Mouse (Mus musculus) midbrain, embryonic 13.5 days (tissue): ENCODE measurements around the gene Tnfsfm13. TPM values are rescaled to one million over a fixed set of nuclear protein-coding genes. Genes with fewer than 3 reads are reported as not detected.

Experiments used
- ATAC-seq: fragments of 200-750 bp; cut with Nextera tagmentation; 2 replicates; pipeline ENCODE4 v1.8.0; 2017; ENCODE audit warnings: mild to moderate bottlenecking, moderate TSS enrichment, moderate library complexity
- H3K27ac ChIP-seq: fragments of 300-500 bp; sonication (generic); 2 replicates; pipeline ENCODE4 v1.5.1; 2015; ENCODE audit warnings: inconsistent platforms, mild to moderate bottlenecking, moderate library complexity
- H3K27me3 ChIP-seq: fragments of 300-500 bp; sonication (generic); 2 replicates; pipeline ENCODE4 v1.6.1; 2015; ENCODE audit warnings: mild to moderate bottlenecking, inconsistent platforms
- H3K36me3 ChIP-seq: fragments of 300-500 bp; sonication (generic); 2 replicates; pipeline ENCODE4 v1.6.1; 2015; ENCODE audit warnings: mild to moderate bottlenecking, inconsistent platforms
- H3K4me1 ChIP-seq: fragments of 300-500 bp; sonication (generic); replicated peaks from 2 replicates; pipeline ENCODE4 v1.6.1; 2015; ENCODE audit warnings: inconsistent platforms
- H3K4me2 ChIP-seq: fragments of 300-500 bp; sonication (generic); replicated peaks from 2 replicates; pipeline ENCODE4 v1.6.1; 2015; ENCODE audit warnings: moderate library complexity, mild to moderate bottlenecking, inconsistent platforms
- H3K4me3 ChIP-seq: fragments of 300-500 bp; sonication (generic); replicated peaks from 2 replicates; pipeline ENCODE4 v1.5.1; 2015; ENCODE audit warnings: mild to moderate bottlenecking, inconsistent platforms
- H3K9ac ChIP-seq: fragments of 300-500 bp; sonication (generic); replicated peaks from 2 replicates; pipeline ENCODE4 v1.6.1; 2015; ENCODE audit warnings: mild to moderate bottlenecking, inconsistent platforms
- H3K9me3 ChIP-seq: fragments of 300-500 bp; sonication (generic); 2 replicates; pipeline ENCODE4 v1.6.1; 2016; ENCODE audit warnings: mild to moderate bottlenecking, inconsistent platforms
- WGBS: fragments of 180-500 bp; shearing (Covaris S2); methylation state at CpG from one replicate; pipeline ENCODE4 v1.1.7; 2015; 5-methylcytosine and 5-hydroxymethylcytosine counted together
- polyA plus RNA-seq: library from polyadenylated mRNA; unstranded; fragments of >200 nt; fragmentation: Nextera tagmentation; extraction: Ambion mirVana; gene quantifications from 2 replicates; pipeline ENCODE4 v1.2.1, GENCODE M21; 2015

Gene Tnfsfm13
- polyA plus RNA-seq, 1 experiment from 2014 or later, result 1.2 TPM

DNA sequence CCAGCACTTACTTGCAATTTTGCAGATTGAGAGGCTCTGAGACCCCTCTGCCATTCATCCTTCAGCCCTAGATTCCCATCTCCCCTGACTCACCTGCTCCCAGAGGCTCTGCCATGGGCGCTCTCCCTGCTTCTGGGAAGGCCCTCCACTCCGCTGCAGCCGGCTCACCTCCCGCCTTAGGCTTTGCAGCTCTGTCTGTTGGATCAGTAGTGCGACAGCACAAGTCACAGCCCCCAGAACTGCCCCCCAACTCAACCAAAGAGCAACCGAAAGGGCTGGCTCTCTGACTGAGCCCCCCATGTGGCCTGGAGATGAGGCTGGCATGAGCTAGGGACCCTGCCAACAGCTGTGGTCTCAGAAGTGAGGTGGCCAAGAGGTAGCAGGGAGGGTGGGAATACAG, 11.0 kb downstream of the Tnfsfm13 start:
- no peak overlapping the region for H3K4me3 ChIP-seq
- H3K27me3 ChIP-seq, result peaks cover 13% of the 10 kb centered on the region; the same call in 1 of the 2 replicates
- ATAC-seq, result no peak
- H3K36me3 ChIP-seq, result peaks cover 5% of the 10 kb centered on the region
- H3K27ac ChIP-seq, result no peak overlapping the region
- 80% methylated on average over 6 of the region's 6 CpGs for WGBS
- no peaks in the 10 kb centered on the region for H3K9me3 ChIP-seq
- H3K9ac ChIP-seq, result no peak overlapping the region; the same call in 1 of the 2 replicates
- peaks cover 31% of the 10 kb centered on the region for H3K4me1 ChIP-seq
- H3K4me2 ChIP-seq, result no peak overlapping the region

GRCm38 (mm10) chr11:69684128-69684745, 11.7 kb downstream of the Tnfsfm13 start:
- Histone ChIP-seq H3K4me1 (peaks cover 38% of the 10 kb centered on the region), H3K9me3 (no peaks in the 10 kb centered on the region), H3K4me3 (no peak overlapping the region), H3K27me3 (peaks cover 13% of the 10 kb centered on the region; the same call in 1 of the 2 replicates), H3K27ac (no peak overlapping the region), H3K36me3 (peaks cover 9% of the 10 kb centered on the region), H3K4me2 (no peak overlapping the region), H3K9ac (no peak overlapping the region)
- WGBS, result 79% methylated on average over 12 of the region's 12 CpGs
- no peak for ATAC-seq

GRCm38 (mm10) chr11:69683576-69683975, 12.3 kb downstream of the Tnfsfm13 start:
- no peak for ATAC-seq
- Histone ChIP-seq H3K4me3 (no peak overlapping the region), H3K27ac (peak overlapping the region; percentile 92; the same call in 1 of the 2 replicates), H3K27me3 (peaks cover 13% of the 10 kb centered on the region; the same call in 1 of the 2 replicates), H3K36me3 (peaks cover 11% of the 10 kb centered on the region), H3K4me1 (peaks cover 44% of the 10 kb centered on the region), H3K9ac (peak overlapping the region; percentile 64), H3K4me2 (no peak overlapping the region; the same call in 1 of the 2 replicates), H3K9me3 (no peaks in the 10 kb centered on the region)
- 85% methylated on average over 7 of the region's 7 CpGs for WGBS

GRCm38 (mm10) chr11:69682840-69683533, 12.9 kb downstream of the Tnfsfm13 start:
- Histone ChIP-seq H3K4me3 (peak overlapping the region; percentile 15), H3K4me1 (peaks cover 46% of the 10 kb centered on the region), H3K4me2 (peak overlapping the region; percentile 98), H3K27me3 (peaks cover 13% of the 10 kb centered on the region; the same call in 1 of the 2 replicates), H3K9me3 (no peaks in the 10 kb centered on the region), H3K9ac (peak overlapping the region; percentile 64), H3K27ac (peak overlapping the region; percentile 92), H3K36me3 (peaks cover 17% of the 10 kb centered on the region)
- WGBS, result 23% methylated on average over 12 of the region's 12 CpGs
- peak; percentile 46 for ATAC-seq

DNA sequence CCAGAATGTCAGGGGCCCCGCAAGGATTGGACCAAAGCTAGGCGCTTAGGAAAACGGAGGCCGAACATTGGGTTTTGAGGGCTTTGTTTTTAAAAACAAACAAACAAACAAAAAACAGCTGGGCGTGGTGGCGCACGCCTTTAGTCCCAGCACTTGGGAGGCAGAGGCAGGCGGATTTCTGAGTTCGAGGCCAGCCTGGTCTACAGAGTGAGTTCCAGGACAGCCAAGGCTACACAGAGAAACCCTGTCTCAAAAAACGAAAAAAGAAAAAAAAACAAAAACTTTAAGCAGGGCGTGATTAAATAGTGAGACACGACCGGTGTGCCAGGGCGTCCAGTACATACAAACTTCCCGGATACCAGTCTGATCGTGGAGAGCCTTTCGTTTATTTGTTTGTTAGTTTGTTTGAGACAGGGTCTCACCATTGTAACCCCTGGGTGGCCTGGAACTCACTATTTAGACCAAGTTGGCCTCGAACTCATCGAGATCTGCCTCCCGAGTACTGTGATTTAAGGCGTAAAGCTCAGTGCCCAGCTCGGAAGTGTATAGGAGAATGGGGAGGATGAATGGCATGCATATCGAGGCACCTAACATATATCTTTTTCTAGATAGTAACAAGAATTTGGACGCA, 13.6 kb downstream of the Tnfsfm13 start:
- Histone ChIP-seq H3K9me3 (no peaks in the 10 kb centered on the region), H3K27me3 (peaks cover 13% of the 10 kb centered on the region; the same call in 1 of the 2 replicates), H3K36me3 (peaks cover 24% of the 10 kb centered on the region), H3K27ac (peak overlapping the region; percentile 92), H3K9ac (peak overlapping the region; percentile 86), H3K4me1 (peaks cover 46% of the 10 kb centered on the region), H3K4me2 (peak overlapping the region; percentile 98), H3K4me3 (peak overlapping the region; percentile 78)
- 26% methylated on average over 24 of the region's 24 CpGs for WGBS
- ATAC-seq, result peak; percentile 31

- Histone ChIP-seq H3K36me3 (peaks cover 32% of the 10 kb centered on the region), H3K9me3 (no peaks in the 10 kb centered on the region), H3K4me1 (peaks cover 44% of the 10 kb centered on the region), H3K4me3 (peak within 1 kb of the TSS; percentile 78), H3K9ac (peak within 1 kb of the TSS; percentile 86), H3K4me2 (peak within 1 kb of the TSS; percentile 98), H3K27ac (peak within 1 kb of the TSS; percentile 92), H3K27me3 (peaks cover 6% of the 10 kb centered on the region; the same call in 1 of the 2 replicates)
- peak; percentile 98 for ATAC-seq
- under 1% methylated on average over 79 of the region's 80 CpGs for WGBS
These were observed 14.3 kb downstream of the Tnfsfm13 start, which contains the start of gene Senp3 for GRCm38 (mm10) chr11:69681314-69682208. TSS of gene Senp3 (minus strand) at chr11:69682084.

- Histone ChIP-seq H3K27me3 (peaks cover 5% of the 10 kb centered on the region; the same call in 1 of the 2 replicates), H3K4me1 (peaks cover 41% of the 10 kb centered on the region), H3K4me3 (peak overlapping the region; percentile 78), H3K27ac (no peak overlapping the region), H3K9me3 (no peaks in the 10 kb centered on the region), H3K9ac (peak overlapping the region; percentile 86; the same call in 1 of the 2 replicates), H3K36me3 (peaks cover 44% of the 10 kb centered on the region), H3K4me2 (peak overlapping the region; percentile 98)
- ATAC-seq, result no peak
- WGBS, result 94% methylated on average over 30 of the region's 30 CpGs
These were observed 15.6 kb downstream of the Tnfsfm13 start for GRCm38 (mm10) chr11:69680136-69680855.

- Histone ChIP-seq H3K27me3 (no peaks in the 10 kb centered on the region), H3K36me3 (peaks cover 56% of the 10 kb centered on the region), H3K27ac (no peak overlapping the region), H3K9ac (no peak overlapping the region), H3K4me2 (no peak overlapping the region), H3K4me1 (peaks cover 41% of the 10 kb centered on the region), H3K9me3 (no peaks in the 10 kb centered on the region), H3K4me3 (no peak overlapping the region)
- ATAC-seq, result no peak
- 100% methylated on average over 2 of the region's 2 CpGs for WGBS
These were observed 16.8 kb downstream of the Tnfsfm13 start for GRCm38 (mm10) chr11:69679144-69679543.

DNA sequence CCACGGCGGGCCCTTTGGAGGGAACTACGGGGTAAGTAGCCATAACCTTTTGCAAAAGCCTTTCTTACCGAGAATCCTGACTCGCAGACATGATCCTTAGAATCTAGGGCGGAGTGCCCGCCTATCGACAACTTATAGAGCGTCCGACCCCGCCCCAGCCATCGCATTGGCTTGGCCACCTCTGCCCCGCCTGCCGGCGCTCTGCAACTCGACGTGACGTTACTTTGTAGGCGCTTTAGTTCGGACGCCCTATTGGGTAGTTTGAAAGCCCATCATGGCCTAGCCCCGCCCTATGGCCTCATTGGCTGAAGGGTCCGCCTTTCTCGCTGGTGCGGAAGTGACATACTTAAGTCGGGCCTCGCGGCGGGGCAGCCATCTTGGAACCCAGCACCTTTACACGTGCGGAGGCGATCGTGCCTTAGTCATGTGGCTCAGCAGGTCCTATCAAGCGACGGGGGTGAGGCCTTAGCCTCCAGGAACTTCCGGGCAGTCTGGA, 23.6 kb downstream of the Tnfsfm13 start, which contains the start of gene Eif4a1:
TSS of gene Eif4a1 (minus strand) at position 213 of the 496 bp plus-strand sequence.
- Histone ChIP-seq H3K36me3 (peaks cover 76% of the 10 kb centered on the region), H3K4me2 (peak within 1 kb of the TSS; percentile 84), H3K9ac (peak within 1 kb of the TSS; percentile 99), H3K4me3 (peak within 1 kb of the TSS; percentile 76), H3K27ac (peak within 1 kb of the TSS; percentile 98), H3K27me3 (no peaks in the 10 kb centered on the region), H3K4me1 (peaks cover 33% of the 10 kb centered on the region), H3K9me3 (no peaks in the 10 kb centered on the region)
- ATAC-seq, result peak; percentile 98
- under 1% methylated on average over 36 of the region's 36 CpGs for whole genome bisulfite sequencing

GRCm38 (mm10) chr11:69671726-69672124, 24.2 kb downstream of the Tnfsfm13 start:
- Histone ChIP-seq H3K27ac (peak overlapping the region; percentile 98), H3K9me3 (no peaks in the 10 kb centered on the region), H3K4me3 (peak overlapping the region; percentile 76), H3K36me3 (peaks cover 74% of the 10 kb centered on the region), H3K4me1 (peaks cover 33% of the 10 kb centered on the region), H3K27me3 (no peaks in the 10 kb centered on the region), H3K9ac (peak overlapping the region; percentile 99), H3K4me2 (peak overlapping the region; percentile 84)
- WGBS, result under 1% methylated on average over 43 of the region's 43 CpGs
- ATAC-seq, result peak; percentile 14
